Mouse (Mus musculus): ENCODE data around the gene Anapc16. TPM values are rescaled to one million over a fixed set of nuclear protein-coding genes. Genes with fewer than 3 reads are reported as not detected.
A peak's percentile ranks its signal among the peaks of the same experiment; 100 is the strongest.

The Anapc16 gene
- polyA plus RNA-seq, 1 experiment = 61.1 TPM

DNA sequence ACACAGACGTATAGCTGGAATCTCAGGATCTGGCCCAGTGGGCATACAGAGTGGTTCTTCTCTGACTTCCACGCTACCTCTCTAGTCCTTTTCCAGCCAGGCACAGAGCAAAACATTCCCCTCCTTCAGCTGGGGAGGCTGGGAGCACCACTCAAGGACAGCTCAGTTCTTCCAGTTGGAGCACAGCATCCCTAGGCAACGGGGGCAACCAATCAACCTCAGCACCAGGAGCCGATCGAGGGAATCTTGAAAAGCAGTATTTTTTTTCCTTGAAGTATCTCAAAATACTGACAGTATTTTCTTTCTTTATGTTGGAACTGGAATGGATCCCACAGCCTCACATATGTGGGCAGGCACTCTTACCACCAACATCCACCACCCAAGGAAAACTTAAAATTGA, 46.3 kb downstream of the Anapc16 start:
- WGBS = 75% methylated on average over 5 of the region's 5 CpGs
- peaks cover 3% of the 10 kb centered on the region; the same call in 1 of the 2 replicates for H3K4me1 ChIP-seq (ENCODE audit: control insufficient read depth, insufficient read depth, low read length)
- no peak overlapping the region for H3K4me3 ChIP-seq (replicated peaks; ENCODE audit: extremely low read depth, low read depth, low read length)
- no peak for DNase-seq
- TF ChIP-seq CTCF (IDR thresholded peaks at IDR 0.05; ENCODE audit: insufficient read depth, low read length) (no peak), POLR2A (IDR thresholded peaks at IDR 0.05; ENCODE audit: borderline replicate concordance, extremely low read depth, low read depth, low read length) (no peak)

DNA sequence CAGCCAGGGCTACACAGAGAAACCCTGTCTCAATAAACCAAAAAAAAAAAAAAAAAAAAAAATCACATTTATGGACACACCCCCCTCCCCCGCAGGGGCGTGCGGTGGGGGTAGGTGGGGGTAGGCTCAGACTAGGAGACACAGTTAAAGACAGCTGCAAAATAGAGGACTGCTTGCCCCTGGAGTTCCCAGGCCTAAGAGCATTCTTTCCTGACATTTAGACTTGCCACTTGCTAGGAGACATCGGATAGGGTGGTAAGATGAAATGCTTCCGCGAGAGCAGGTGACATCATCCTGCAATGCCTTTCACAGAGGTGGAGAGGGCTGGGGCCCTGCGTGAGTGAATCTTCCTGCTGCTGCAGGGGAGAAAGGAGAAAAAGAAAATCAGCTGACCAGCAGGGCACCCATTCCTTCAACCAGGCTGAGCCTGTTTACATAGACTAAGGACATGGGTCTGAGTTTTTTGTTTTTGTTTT, 49.3 kb downstream of the Anapc16 start:
- H3K4me1 ChIP-seq (ENCODE audit: control insufficient read depth, insufficient read depth, low read length) = peaks cover 7% of the 10 kb centered on the region
- WGBS = 50% methylated on average over 7 of the region's 7 CpGs
- H3K4me3 ChIP-seq (replicated peaks; ENCODE audit: extremely low read depth, low read depth, low read length) = no peak overlapping the region
- TF ChIP-seq CTCF (IDR thresholded peaks at IDR 0.05; ENCODE audit: insufficient read depth, low read length) = no peak
- TF ChIP-seq POLR2A (IDR thresholded peaks at IDR 0.05; ENCODE audit: borderline replicate concordance, extremely low read depth, low read depth, low read length) = no peak
- DNase-seq = no peak

DNA sequence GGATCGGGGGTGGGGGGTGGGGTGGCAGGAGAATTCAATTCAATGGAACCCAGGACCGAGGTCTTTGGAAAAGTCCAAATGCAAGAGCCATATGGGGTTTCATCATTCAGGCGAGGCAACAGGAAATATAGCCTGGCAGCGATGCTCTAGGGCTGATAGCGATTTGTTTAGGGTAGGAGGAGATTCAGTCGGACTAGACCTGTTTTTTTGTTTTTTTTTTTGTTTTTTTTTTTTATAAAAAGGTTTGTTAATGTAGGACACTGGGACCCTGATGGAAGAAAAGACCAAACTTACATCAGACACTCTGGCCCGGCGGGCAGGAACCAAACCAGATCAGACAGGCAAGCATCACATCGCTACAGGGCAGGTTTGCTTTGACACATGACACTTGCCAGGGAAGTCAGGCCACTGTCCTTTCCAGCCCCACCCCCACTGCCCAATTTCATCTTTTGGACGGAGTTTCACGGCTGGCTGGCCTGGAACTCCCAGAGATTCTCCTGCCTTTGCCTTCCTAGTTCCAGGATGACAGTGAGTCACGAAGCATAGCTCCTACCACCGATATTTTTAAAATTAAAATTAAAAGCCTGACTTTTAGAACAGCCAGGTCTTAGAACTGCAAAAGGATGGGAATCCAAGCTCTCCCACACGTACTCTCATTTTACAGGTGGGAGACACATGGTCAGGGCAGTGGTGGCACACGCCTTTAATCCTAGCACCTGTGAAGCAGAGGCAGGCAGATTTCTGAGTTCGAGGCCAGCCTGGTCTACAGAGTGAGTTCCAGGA, 50.0 kb downstream of the Anapc16 start:
- DNase-seq = no peak

DNA sequence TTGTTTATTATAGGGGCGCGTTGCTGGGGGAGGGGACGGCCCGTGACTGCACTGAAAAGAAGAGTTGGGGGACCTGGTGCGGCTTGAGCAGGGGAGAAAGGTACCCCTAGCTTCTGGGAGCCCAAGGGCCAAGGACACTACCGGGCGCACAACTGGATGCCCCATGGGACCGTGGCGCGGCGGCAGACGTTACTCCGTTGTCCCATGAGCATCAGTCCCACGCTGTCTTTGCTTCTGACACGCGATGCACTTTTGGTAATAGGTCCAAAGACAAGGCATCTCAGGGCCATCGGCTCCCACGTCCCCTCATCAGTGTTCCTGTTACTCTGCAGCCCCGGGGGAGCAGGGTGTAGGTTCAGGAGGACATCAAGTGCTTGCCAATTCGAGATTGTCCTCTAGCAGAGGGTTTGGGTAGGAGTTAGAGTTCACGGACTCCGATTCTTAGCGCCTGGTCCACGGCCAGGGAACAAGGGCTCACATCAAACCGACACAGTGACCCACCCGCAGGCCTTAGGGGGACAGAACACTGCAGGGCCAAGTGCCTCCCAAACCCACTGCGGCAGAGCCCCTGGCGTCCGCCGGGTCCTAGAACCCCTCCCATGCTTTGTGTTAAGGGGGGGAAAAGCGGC, 50.7 kb downstream of the Anapc16 start:
- TF ChIP-seq POLR2A (IDR thresholded peaks at IDR 0.05; ENCODE audit: borderline replicate concordance, extremely low read depth, low read depth, low read length) = peak; percentile 74; the same call in 1 of the 2 replicates
- TF ChIP-seq CTCF (IDR thresholded peaks at IDR 0.05; ENCODE audit: insufficient read depth, low read length) = no peak
- Histone ChIP-seq H3K4me1 (ENCODE audit: control insufficient read depth, insufficient read depth, low read length) (peaks cover 9% of the 10 kb centered on the region), H3K4me3 (replicated peaks; ENCODE audit: extremely low read depth, low read depth, low read length) (peak overlapping the region; percentile 70)
- WGBS = under 1% methylated on average over 31 of the region's 31 CpGs
- no peak for DNase-seq

More for the DNA sequence above, 50.0 kb downstream of the Anapc16 start:
- Histone ChIP-seq H3K4me3 (replicated peaks; ENCODE audit: extremely low read depth, low read depth, low read length) (no peak overlapping the region), H3K4me1 (ENCODE audit: control insufficient read depth, insufficient read depth, low read length) (peaks cover 7% of the 10 kb centered on the region)
- TF ChIP-seq CTCF (IDR thresholded peaks at IDR 0.05; ENCODE audit: insufficient read depth, low read length) (no peak), POLR2A (IDR thresholded peaks at IDR 0.05; ENCODE audit: borderline replicate concordance, extremely low read depth, low read depth, low read length) (no peak)
- WGBS = 41% methylated on average over 16 of the region's 16 CpGs

DNA sequence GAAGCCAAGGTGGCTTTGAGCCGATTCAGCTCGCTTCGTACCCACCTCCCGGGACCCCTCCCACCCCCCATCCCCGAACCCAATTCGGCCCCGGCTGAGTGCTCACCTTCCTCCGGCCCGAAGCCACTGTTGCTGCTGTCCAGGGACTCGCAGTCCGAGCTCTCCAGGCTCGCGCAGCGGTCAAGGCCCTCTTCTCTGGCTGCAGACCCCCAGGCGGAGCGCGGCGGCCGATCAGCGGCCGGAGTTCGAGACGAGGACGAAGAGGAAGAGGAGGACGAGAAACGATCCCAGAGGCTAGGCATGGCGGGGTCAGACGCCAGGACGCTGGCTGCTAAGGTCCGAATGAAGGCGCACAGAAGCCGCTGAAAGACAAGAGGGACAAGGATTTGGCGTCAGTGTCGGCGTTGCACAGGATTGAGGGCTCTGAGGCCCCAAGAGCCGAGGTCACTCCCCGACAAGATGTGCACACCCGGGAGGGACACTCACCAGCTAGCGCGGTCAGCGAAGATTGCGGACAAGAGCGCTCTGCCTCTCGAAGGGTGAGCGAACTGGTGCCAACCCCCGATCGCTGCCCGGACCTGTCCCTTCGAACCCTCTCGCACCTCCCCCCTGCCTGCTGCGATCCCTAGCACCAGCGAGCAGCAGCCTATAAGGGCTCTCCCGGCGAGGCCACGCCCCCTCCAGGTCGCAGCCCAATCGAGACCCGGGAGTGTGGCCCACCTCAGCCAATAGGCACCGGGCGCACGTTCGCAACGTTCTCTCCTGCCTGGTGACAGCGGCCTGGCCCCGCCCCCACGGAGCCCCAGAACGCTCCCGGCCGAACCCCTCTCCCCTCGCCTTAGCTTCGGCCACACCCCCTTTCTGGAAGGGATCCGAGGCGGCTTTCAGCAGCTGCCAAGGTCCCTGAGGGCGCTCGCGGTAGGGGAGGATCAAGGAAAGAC, 51.5 kb downstream of the Anapc16 start, which contains the start of gene Ddit4:
Ddit4 (minus strand) TSS at position 624 of the 941 bp plus-strand sequence.
- TF ChIP-seq CTCF (IDR thresholded peaks at IDR 0.05; ENCODE audit: insufficient read depth, low read length) (no peak), POLR2A (IDR thresholded peaks at IDR 0.05; ENCODE audit: borderline replicate concordance, extremely low read depth, low read depth, low read length) (peak; percentile 100)
- Histone ChIP-seq H3K4me1 (ENCODE audit: control insufficient read depth, insufficient read depth, low read length) (peaks cover 9% of the 10 kb centered on the region), H3K4me3 (replicated peaks; ENCODE audit: extremely low read depth, low read depth, low read length) (peak within 1 kb of the TSS; percentile 88)
- DNase-seq = peak; percentile 99
- under 1% methylated on average over 76 of the region's 76 CpGs for WGBS

DNA sequence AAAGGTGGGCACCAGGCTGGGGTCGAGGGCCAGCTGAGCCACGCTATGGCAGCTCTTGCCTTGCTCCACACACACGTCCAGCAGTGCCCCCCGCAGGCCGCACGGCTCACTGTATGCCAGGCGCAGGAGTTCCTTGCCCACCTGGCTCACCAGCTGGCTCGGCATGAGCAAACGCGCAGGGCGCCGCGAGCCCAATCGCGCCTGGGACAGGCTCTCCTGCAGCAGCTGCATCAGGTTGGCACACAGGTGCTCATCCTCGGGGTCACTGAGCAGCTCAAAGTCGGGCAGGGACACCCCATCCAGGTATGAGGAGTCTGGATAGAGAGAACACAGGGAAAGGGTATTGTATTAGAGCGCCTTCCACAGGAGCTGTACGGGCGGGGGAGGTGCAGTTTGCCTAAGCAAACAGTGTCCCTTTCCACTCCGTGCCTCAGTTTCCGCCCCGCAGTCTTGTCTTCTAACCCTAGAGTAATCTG, 52.2 kb downstream of the Anapc16 start:
- TF ChIP-seq POLR2A (IDR thresholded peaks at IDR 0.05; ENCODE audit: borderline replicate concordance, extremely low read depth, low read depth, low read length) = peak; percentile 23; the same call in 1 of the 2 replicates
- TF ChIP-seq CTCF (IDR thresholded peaks at IDR 0.05; ENCODE audit: insufficient read depth, low read length) = peak; percentile 61
- WGBS = under 1% methylated on average over 23 of the region's 23 CpGs
- DNase-seq = peak; percentile 86
- Histone ChIP-seq H3K4me3 (replicated peaks; ENCODE audit: extremely low read depth, low read depth, low read length) (peak overlapping the region; percentile 88), H3K4me1 (ENCODE audit: control insufficient read depth, insufficient read depth, low read length) (peaks cover 9% of the 10 kb centered on the region)

DNA sequence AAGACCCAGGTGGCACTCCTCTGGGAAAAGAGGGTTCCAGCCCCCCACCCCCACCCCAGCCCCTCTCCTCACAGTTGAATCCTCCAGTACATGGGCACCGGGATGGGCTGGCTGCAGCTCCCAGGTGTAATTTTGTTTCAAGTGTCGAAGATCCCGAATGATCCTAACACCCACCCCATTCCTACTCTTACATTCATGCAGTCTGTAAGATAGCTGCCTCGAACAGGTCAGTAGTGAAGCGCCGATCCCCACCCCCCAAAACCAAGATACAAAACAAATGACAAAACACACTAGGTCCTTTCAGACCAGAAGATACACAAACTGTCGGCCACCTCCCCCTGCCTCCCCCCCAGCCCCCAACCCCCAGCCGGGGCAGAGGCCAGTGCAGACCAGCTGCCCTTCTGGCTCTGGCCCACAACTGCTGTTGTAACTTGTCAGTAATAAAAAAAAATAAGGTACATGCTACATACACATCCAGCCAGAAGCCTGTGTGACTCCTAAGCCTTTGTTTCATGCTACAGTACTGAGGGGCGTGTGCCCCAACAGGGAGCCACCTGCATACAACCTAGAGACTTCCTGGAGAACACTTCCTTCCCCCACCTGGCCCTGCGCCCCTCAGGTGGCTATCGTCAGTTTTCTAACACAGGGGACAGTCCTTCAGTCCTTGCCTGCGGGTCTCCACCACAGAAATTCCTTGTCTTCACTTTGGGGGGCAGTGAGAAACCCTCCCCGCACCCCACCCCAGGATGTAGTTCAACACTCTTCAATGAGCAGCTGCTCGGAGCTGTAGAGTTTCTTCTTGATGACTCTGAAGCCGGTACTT, 52.9 kb downstream of the Anapc16 start:
- 40% methylated on average over 15 of the region's 15 CpGs for WGBS
- H3K4me1 ChIP-seq (ENCODE audit: control insufficient read depth, insufficient read depth, low read length) = peaks cover 9% of the 10 kb centered on the region
- peak; percentile 32; the same call in 1 of the 2 replicates for TF ChIP-seq POLR2A (IDR thresholded peaks at IDR 0.05; ENCODE audit: borderline replicate concordance, extremely low read depth, low read depth, low read length)
- TF ChIP-seq CTCF (IDR thresholded peaks at IDR 0.05; ENCODE audit: insufficient read depth, low read length) = no peak
- DNase-seq = no peak
- H3K4me3 ChIP-seq (replicated peaks; ENCODE audit: extremely low read depth, low read depth, low read length) = peak overlapping the region; percentile 88

DNA sequence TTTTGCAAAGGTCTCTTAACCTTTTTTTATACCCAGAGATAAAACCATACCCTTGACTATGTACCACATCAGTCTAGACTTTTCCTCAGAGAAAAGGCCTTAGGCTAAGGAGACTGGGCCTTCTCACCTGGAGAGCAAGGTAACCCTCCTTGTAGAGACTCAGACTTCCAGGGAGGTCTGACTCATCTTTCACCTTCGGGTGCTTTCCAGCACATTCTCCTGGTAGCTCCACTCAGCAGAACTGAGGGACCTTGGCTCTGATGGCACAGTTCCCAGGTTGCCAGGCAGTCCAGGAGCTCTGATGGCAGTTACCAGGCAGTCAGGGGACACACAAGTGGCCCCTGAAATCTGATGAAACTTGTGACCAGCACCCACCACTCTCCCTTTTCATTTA, 53.7 kb downstream of the Anapc16 start:
- Histone ChIP-seq H3K4me1 (ENCODE audit: control insufficient read depth, insufficient read depth, low read length) (peaks cover 9% of the 10 kb centered on the region), H3K4me3 (replicated peaks; ENCODE audit: extremely low read depth, low read depth, low read length) (no peak overlapping the region)
- 28% methylated on average over 1 of the region's 1 CpGs for WGBS
- DNase-seq = no peak
- TF ChIP-seq CTCF (IDR thresholded peaks at IDR 0.05; ENCODE audit: insufficient read depth, low read length) (no peak), POLR2A (IDR thresholded peaks at IDR 0.05; ENCODE audit: borderline replicate concordance, extremely low read depth, low read depth, low read length) (0 out of 2 replicates have a peak, but pooled peaks have one; percentile 24)

Data from lung, adult 2 months (tissue).